Mouse (Mus musculus) CH12.LX (cell line): Measurements from ENCODE around the gene Adra1b. TPM values are rescaled to one million over a fixed set of nuclear protein-coding genes. Genes with fewer than 3 reads are reported as not detected.
A peak's percentile ranks its signal among the peaks of the same experiment; 100 is the strongest.

Experiments used
- DNase-seq: peaks from one replicate; pipeline ENCODE4 v3.0.0-alpha.2; 2013; ENCODE audit errors: extremely low read depth
- H3K27ac ChIP-seq: 2 replicates; pipeline ENCODE4 v1.5.1; 2012; ENCODE audit warnings: low read depth, mild to moderate bottlenecking, control low read depth, moderate library complexity; ENCODE audit not compliant: insufficient read depth
- H3K27me3 ChIP-seq: replicated peaks from 2 replicates; pipeline ENCODE3; 2012; ENCODE audit warnings: inconsistent platforms
- H3K36me3 ChIP-seq, 2 experiments: replicated peaks in 1 of 2; 2 replicates each; pipeline versions ENCODE3 to v1.6.1; 2012; ENCODE audit warnings: inconsistent platforms in 1 of 2, low read length in 1 of 2, mild to moderate bottlenecking in 1 of 2, mixed read lengths in 1 of 2, moderate library complexity in 1 of 2; ENCODE audit not compliant: control insufficient read depth in 1 of 2, insufficient read depth in 1 of 2
- H3K4me1 ChIP-seq, 2 experiments: 2 replicates each; pipeline ENCODE4 v1.6.1; 2012; ENCODE audit warnings: inconsistent platforms in 1 of 2, moderate library complexity in 1 of 2; ENCODE audit not compliant: insufficient read depth in 2 of 2, control insufficient read depth in 1 of 2
- H3K4me2 ChIP-seq: 2 replicates; pipeline ENCODE4 v1.6.1; 2012; ENCODE audit warnings: low read depth, mild to moderate bottlenecking, control low read depth; ENCODE audit not compliant: poor library complexity, insufficient read depth, severe bottlenecking
- H3K4me3 ChIP-seq, 3 experiments: fragments of 150-350 bp in 1 of 3; sonication (generic) in 1 of 3; replicated peaks in 1 of 3; 2 replicates each; pipeline versions ENCODE3 to v1.5.1; 2011 to 2012; ENCODE audit warnings: low read depth in 2 of 3, low read length in 2 of 3, mild to moderate bottlenecking in 2 of 3, moderate library complexity in 2 of 3, control low read depth in 1 of 3, improper control_type of control experiment in 1 of 3, inconsistent platforms in 1 of 3, mixed read lengths in 1 of 3; ENCODE audit not compliant: poor library complexity in 1 of 3
- H3K79me2 ChIP-seq: replicated peaks from 2 replicates; pipeline ENCODE4 v1.6.1; 2012; ENCODE audit warnings: mild to moderate bottlenecking, moderate library complexity; ENCODE audit not compliant: control insufficient read depth, poor library complexity, insufficient read depth, severe bottlenecking; ENCODE audit errors: extremely low read depth
- H3K9ac ChIP-seq: 2 replicates; pipeline ENCODE4 v1.6.1; 2012; ENCODE audit warnings: low read depth, mild to moderate bottlenecking, control low read depth, moderate library complexity; ENCODE audit not compliant: insufficient read depth
- H3K9me3 ChIP-seq: replicated peaks from 2 replicates; pipeline ENCODE3; 2012; ENCODE audit warnings: low read length, inconsistent platforms, mixed read lengths
- BHLHE40 ChIP-seq: IDR thresholded peaks from 2 replicates; pipeline ENCODE4 v1.6.1; 2011; ENCODE audit warnings: mild to moderate bottlenecking, low read depth, low read length, improper control_type of control experiment
- CHD1 ChIP-seq: IDR thresholded peaks from 2 replicates; pipeline ENCODE4 v1.6.1; 2012; ENCODE audit warnings: low read depth, low read length, improper control_type of control experiment, inconsistent platforms
- CTCF ChIP-seq, 2 experiments: IDR thresholded peaks in 1 of 2; conservative IDR thresholded peaks in 1 of 2; 2 replicates each; pipeline ENCODE4 v1.5.1; 2011 to 2012; ENCODE audit warnings: low read depth in 2 of 2, low read length in 2 of 2, improper control_type of control experiment in 1 of 2, inconsistent platforms in 1 of 2, mild to moderate bottlenecking in 1 of 2, moderate library complexity in 1 of 2
- E2F4 ChIP-seq: IDR thresholded peaks from 2 replicates; pipeline ENCODE4 v1.6.1; 2011; ENCODE audit warnings: low read depth, low read length, improper control_type of control experiment; ENCODE audit not compliant: insufficient replicate concordance
- EP300 ChIP-seq: IDR thresholded peaks from 2 replicates; pipeline ENCODE4 v1.6.1; 2011; ENCODE audit warnings: low read length, improper control_type of control experiment
- ETS1 ChIP-seq: conservative IDR thresholded peaks from 2 replicates; pipeline ENCODE4 v1.6.1; 2012; ENCODE audit warnings: low read depth, mild to moderate bottlenecking, inconsistent platforms, low read length, improper control_type of control experiment, moderate library complexity
- GABPA ChIP-seq: IDR thresholded peaks from 2 replicates; pipeline ENCODE4 v1.6.1; 2012; ENCODE audit warnings: low read depth, low read length, improper control_type of control experiment, inconsistent platforms; ENCODE audit not compliant: insufficient replicate concordance
- HCFC1 ChIP-seq: IDR thresholded peaks from 2 replicates; pipeline ENCODE4 v1.6.1; 2012; ENCODE audit warnings: low read depth, mild to moderate bottlenecking, inconsistent platforms, low read length, improper control_type of control experiment
- IRF4 ChIP-seq: IDR thresholded peaks from 2 replicates; pipeline ENCODE4 v1.6.1; 2014; ENCODE audit warnings: low read depth, mild to moderate bottlenecking, inconsistent platforms, low read length, improper control_type of control experiment
- JUND ChIP-seq: conservative IDR thresholded peaks from 2 replicates; pipeline ENCODE4 v1.6.1; 2011; ENCODE audit warnings: low read depth, low read length, improper control_type of control experiment
- KAT2A ChIP-seq: IDR thresholded peaks from 2 replicates; pipeline ENCODE4 v1.6.1; 2012; ENCODE audit warnings: low read length, improper control_type of control experiment, inconsistent platforms; ENCODE audit not compliant: insufficient replicate concordance
- MAFK ChIP-seq: IDR thresholded peaks from 2 replicates; pipeline ENCODE4 v1.6.1; 2011; ENCODE audit warnings: low read length, improper control_type of control experiment; ENCODE audit not compliant: insufficient replicate concordance
- MAX ChIP-seq: IDR thresholded peaks from 2 replicates; pipeline ENCODE4 v1.6.1; 2011; ENCODE audit warnings: low read length, improper control_type of control experiment
- MEF2A ChIP-seq: IDR thresholded peaks from 2 replicates; pipeline ENCODE4 v1.6.1; 2014; ENCODE audit warnings: low read depth, mild to moderate bottlenecking, inconsistent platforms, low read length, improper control_type of control experiment, borderline replicate concordance
- NRF1 ChIP-seq: IDR thresholded peaks from 2 replicates; pipeline ENCODE4 v1.6.1; 2014; ENCODE audit warnings: low read depth, mild to moderate bottlenecking, inconsistent platforms, low read length, improper control_type of control experiment, moderate library complexity
- PAX5 ChIP-seq: IDR thresholded peaks from 2 replicates; pipeline ENCODE4 v1.6.1; 2012; ENCODE audit warnings: low read length, inconsistent platforms, mixed read lengths
- POLR2AphosphoS2 ChIP-seq: IDR thresholded peaks from 2 replicates; pipeline ENCODE4 v1.6.1; 2011; ENCODE audit warnings: low read depth, low read length, improper control_type of control experiment
- TBP ChIP-seq: conservative IDR thresholded peaks from 2 replicates; pipeline ENCODE4 v1.6.1; 2011; ENCODE audit warnings: low read depth, low read length, improper control_type of control experiment
- TCF12 ChIP-seq: IDR thresholded peaks from 2 replicates; pipeline ENCODE4 v1.6.1; 2014; ENCODE audit warnings: low read depth, mild to moderate bottlenecking, inconsistent platforms, low read length, improper control_type of control experiment
- USF2 ChIP-seq: conservative IDR thresholded peaks from 2 replicates; pipeline ENCODE4 v1.6.1; 2011; ENCODE audit warnings: low read depth, low read length, improper control_type of control experiment
- ZC3H11A ChIP-seq: IDR thresholded peaks from 2 replicates; pipeline ENCODE4 v1.6.1; 2012; ENCODE audit warnings: low read depth, mild to moderate bottlenecking, inconsistent platforms, low read length, improper control_type of control experiment
- ZNF384 ChIP-seq: IDR thresholded peaks from 2 replicates; pipeline ENCODE4 v1.6.1; 2012; ENCODE audit warnings: low read depth, low read length, improper control_type of control experiment, inconsistent platforms
- dilution Hi-C: fragments of 300-500 bp; cut with MboI; formaldehyde crosslinking; loops from 2 replicates; pipeline ENCODE4 v1.14.3; 2020; ENCODE audit warnings: low sequenced_read_pairs; ENCODE audit not compliant: extremely low pct_unique_long_range_greater_than_20kb, extremely low pct_ligation_motif_present
- in situ Hi-C: fragments of 300-500 bp; cut with MboI; formaldehyde crosslinking; loops from 3 replicates; pipeline ENCODE4 v1.14.3; 2019; ENCODE audit warnings: low sequenced_read_pairs, low pct_ligation_motif_present, low pct_unique_long_range_greater_than_20kb, mixed read lengths
- polyA plus RNA-seq: library from polyadenylated mRNA; unstranded; fragments of >175 nt; gene quantifications from 2 replicates; pipeline ENCODE4 v1.2.1, GENCODE M21; 2012; ENCODE audit warnings: low read depth; ENCODE audit not compliant: insufficient read length
- total RNA-seq, 2 experiments: library from RNA; depleted of rRNA; stranded (reverse); fragments of 300-350 nt in 1 of 2; fragments of >200 nt in 1 of 2; gene quantifications; 2 replicates each; pipeline ENCODE4 v1.2.3; 2012 to 2014

The Adra1b gene
- total and polyA plus RNA-seq, 3 experiments: not detected

DNA sequence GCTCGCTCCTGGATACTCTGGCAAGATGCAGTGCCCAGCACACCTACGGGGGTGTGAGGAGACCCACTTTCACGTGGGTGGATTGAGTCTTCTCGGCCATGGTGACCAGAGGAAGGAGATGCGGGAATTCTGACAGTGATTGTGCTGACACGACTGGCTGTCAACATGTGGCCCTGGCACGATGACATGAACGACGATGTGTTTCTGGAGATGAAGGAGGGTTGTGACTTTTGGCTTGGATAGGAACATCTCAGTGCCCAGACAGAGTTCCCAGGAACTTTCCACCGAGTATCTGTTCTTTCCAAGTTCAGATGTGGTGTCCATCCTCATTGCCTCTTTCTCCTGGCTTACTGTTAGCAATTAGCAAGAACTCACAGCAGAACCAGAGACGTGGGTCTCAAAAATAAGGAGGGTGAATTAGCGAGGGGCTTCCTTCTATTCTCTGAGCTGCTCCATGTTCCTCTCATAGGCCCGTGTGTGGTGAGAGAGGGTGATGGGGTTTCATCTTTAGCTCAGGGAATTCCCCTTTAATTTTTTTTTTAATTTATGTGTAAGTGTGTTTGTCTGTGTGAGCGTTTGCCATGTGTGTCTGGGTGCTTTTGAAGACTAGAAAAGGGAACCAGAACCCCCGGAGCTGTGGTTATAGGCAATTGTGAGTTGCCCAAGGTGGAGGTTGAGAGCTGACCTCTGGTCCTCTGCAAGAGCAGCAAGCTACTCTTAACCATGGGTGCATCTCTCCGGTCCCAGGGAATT lies 11.3 kb upstream of the Adra1b start:
- no peak for TF ChIP-seq TBP
- no peak for TF ChIP-seq KAT2A
- peak; percentile 79 for TF ChIP-seq ZNF384
- no peak for TF ChIP-seq JUND
- 0 out of 2 replicates have a peak, but pooled peaks have one; percentile 11 for TF ChIP-seq IRF4
- Histone ChIP-seq H3K9me3 (peaks cover 7% of the 10 kb centered on the region), H3K9ac (no peak overlapping the region), H3K4me1 (peaks cover 4 to 38% of the 10 kb centered on the region in 2 experiments), H3K27ac (no peak overlapping the region), H3K79me2 (no peaks in the 10 kb centered on the region), H3K27me3 (peaks cover 2% of the 10 kb centered on the region), H3K4me2 (no peak overlapping the region), H3K4me3 (no peak overlapping the region), H3K36me3 (no peaks in the 10 kb centered on the region)
- in situ Hi-C loops: no loop called here
- DNase-seq: peak; percentile 64
- dilution Hi-C loops: no loop called here

DNA sequence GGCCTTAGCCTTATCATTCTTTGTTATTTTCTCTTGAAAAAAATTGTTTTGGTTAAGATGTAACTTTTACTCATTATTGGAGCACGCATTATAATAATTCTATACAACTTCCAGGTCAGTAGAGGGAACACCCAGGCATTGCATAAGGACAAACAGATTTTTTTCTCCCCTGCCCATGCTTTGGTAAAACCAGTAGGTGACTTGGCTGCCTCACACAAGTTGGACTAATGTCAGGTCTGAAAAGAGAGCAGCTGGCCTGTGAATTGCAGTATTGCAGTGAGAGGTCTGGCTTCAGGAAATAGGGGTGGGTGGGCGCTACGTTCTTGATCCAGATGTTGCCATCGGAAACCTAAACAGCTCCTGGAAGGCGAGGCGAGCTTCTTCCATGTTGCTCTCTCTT lies 10.6 kb upstream of the Adra1b start:
- dilution Hi-C loops: no loop called here
- DNase-seq: no peak
- Histone ChIP-seq H3K27ac (no peak overlapping the region), H3K9me3 (peaks cover 7% of the 10 kb centered on the region), H3K4me1 (peaks cover 4 to 38% of the 10 kb centered on the region in 2 experiments), H3K4me3 (no peak overlapping the region), H3K4me2 (no peak overlapping the region), H3K36me3 (no peaks in the 10 kb centered on the region), H3K79me2 (no peaks in the 10 kb centered on the region), H3K27me3 (peaks cover 2% of the 10 kb centered on the region), H3K9ac (no peak overlapping the region)
- in situ Hi-C loops: no loop called here
- TF ChIP-seq NRF1: no peak
- TF ChIP-seq POLR2AphosphoS2: no peak
- no peak for TF ChIP-seq ZC3H11A
- TF ChIP-seq GABPA: no peak

GRCm38 (mm10) chr11:43903351-43903750 lies 2.3 kb upstream of the Adra1b start:
- in situ Hi-C loops (no loop called here), dilution Hi-C loops (no loop called here)
- no peak overlapping the region for H3K4me3 ChIP-seq
- H3K9me3 ChIP-seq: no peaks in the 10 kb centered on the region
- no peak overlapping the region for H3K4me2 ChIP-seq
- TF ChIP-seq MEF2A: no peak
- TF ChIP-seq MAX: no peak
- TF ChIP-seq ETS1: no peak
- TF ChIP-seq E2F4: no peak
- TF ChIP-seq TCF12: no peak
- TF ChIP-seq USF2: no peak
- no peak for TF ChIP-seq BHLHE40
- TF ChIP-seq PAX5: no peak
- no peak for TF ChIP-seq HCFC1
- no peak for TF ChIP-seq TBP
- no peak for TF ChIP-seq NRF1
- TF ChIP-seq EP300: no peak
- no peak for TF ChIP-seq CHD1
- no peak for TF ChIP-seq ZC3H11A
- no peak for TF ChIP-seq POLR2AphosphoS2
- no peak for TF ChIP-seq MAFK
- TF ChIP-seq CTCF (conservative IDR thresholded peaks at IDR 0.05 in 1 of 2, IDR thresholded peaks at IDR 0.05 in 1 of 2; ENCODE audit: low read depth in 2 of 2, low read length in 2 of 2): no peak
- no peak for TF ChIP-seq JUND
- no peak overlapping the region for H3K9ac ChIP-seq
- H3K36me3 ChIP-seq: no peaks in the 10 kb centered on the region
- peaks cover 2% of the 10 kb centered on the region for H3K27me3 ChIP-seq
- H3K27ac ChIP-seq: no peak overlapping the region
- H3K79me2 ChIP-seq: no peaks in the 10 kb centered on the region
- DNase-seq: no peak
- peaks cover 2 to 15% of the 10 kb centered on the region in 2 experiments; a peak in 3 of 4 replicates for H3K4me1 ChIP-seq
